Mouse (Mus musculus): ENCODE measurements around the gene Park7. TPM values are rescaled to one million over a fixed set of nuclear protein-coding genes. Genes with fewer than 3 reads are reported as not detected.

The Park7 gene
- total RNA-seq, 2 experiments from 2014 or later: 190 TPM

DNA sequence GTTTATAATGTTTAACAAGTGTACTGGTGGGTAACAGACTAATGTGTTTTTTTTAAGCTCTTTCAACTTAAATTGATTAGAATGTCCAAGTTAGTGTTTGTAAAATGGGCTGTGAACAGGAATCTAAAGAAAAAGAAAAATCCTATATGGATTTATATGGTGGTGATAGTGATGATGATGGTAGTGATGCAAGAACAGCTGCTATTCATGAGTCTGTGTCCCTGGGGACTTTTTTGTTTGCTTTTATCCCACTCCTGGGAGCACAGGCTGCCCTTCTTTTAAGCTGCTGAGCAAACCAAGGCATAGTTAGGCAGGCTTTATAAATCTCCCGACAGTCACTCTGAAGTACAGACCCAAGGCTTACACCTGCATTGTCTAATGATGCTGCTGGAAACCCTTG is 19.3 kb upstream of the Park7 start:
- DNase-seq (ENCODE audit: extremely low spot score in 1 of 2, low spot score in 2 of 2): no peak
- intact Hi-C loops (cut with DNase I): no loop called here
- no peak for TF ChIP-seq CTCF (IDR thresholded peaks at IDR 0.05)
- Histone ChIP-seq H3K27ac (no peak overlapping the region), H3K4me3 (no peak overlapping the region)

DNA sequence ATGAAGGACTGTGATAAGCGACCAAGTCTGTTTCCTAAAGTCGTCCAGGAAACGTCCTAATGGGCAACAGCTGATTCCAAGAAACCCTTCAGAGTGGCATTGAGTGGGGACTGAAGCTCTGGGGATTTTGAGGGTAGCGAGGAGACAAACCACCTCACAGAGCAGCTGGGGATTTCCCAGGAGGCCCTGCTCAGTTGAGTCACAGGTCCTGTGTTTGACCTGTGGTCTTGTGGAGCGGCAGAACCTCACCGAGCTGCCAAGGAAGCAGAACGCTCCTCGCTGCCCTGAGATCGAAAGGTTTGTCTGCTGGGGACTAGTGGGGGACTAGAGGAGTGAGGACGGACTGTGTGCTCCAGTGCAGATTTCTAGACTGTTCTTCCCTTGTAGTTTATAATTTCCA is 13.6 kb upstream of the Park7 start:
- TF ChIP-seq CTCF (IDR thresholded peaks at IDR 0.05): no peak
- no peak overlapping the region for H3K4me3 ChIP-seq
- H3K27ac ChIP-seq: no peak overlapping the region
- no peak for DNase-seq (ENCODE audit: extremely low spot score in 1 of 2, low spot score in 2 of 2)
- intact Hi-C loops (cut with DNase I): no loop called here

DNA sequence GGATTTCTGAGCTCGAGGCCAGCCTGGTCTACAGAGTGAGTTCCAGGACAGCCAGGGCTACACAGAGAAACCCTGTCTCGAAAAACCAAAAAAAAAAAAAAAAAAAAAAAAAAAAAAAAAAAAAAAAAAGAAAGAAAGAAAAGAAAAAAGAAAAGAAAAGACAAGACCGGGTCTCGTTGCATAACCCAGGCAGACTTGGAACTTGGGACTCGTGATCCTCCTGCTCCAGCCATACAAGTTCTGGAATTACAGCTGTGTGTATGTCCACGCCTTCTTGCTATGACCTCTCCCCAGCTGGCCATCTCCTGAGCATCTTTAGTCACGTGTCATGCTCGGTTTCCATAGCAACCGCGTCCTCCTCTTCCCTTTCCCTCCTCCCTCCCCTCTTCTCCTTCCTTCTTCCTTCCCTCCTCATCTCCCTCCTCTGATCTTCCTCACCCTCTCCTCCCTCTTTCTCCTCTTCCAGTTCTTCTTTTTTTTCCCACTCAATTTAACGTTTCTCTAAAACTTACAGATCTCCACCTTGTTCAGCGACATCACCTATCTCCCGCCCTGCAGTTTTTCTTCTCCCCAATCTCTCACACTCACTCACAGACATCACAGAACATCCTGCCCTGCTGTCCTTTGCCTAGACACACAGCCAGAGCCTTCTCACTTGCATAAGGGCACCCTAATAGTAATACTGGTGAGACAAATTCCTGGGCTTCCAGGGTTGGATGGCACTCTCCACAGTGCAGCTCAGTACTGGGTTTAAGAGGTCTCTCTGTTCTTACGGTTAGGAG is 12.9 kb upstream of the Park7 start:
- no peak overlapping the region for H3K4me3 ChIP-seq
- intact Hi-C loops (cut with DNase I): no loop called here
- DNase-seq (ENCODE audit: extremely low spot score in 1 of 2, low spot score in 2 of 2): no peak
- H3K27ac ChIP-seq: no peak overlapping the region
- no peak for TF ChIP-seq CTCF (IDR thresholded peaks at IDR 0.05)

DNA sequence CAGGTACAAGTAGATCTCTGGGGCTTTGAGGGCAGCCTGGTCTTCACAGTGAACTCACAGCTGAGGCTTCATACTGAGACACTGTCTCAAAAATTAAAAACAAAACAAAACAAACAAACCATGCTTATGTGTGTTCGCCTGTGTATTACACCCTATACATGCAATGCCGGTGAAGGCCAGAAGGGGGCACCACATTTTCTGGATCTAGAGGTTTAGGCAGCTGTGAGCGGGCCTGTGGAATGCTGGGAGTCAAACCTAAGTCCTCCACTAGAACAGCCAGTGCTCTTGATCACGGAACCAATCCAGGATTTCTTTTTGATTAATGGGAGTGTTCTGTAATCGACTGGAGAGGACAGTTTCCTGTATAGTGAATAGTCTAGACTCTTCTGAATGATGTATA is 11.7 kb upstream of the Park7 start:
- no peak overlapping the region for H3K27ac ChIP-seq
- peak; percentile 29 for TF ChIP-seq CTCF (IDR thresholded peaks at IDR 0.05)
- no peak overlapping the region for H3K4me3 ChIP-seq
- DNase-seq (ENCODE audit: extremely low spot score in 1 of 2, low spot score in 2 of 2): no peak
- intact Hi-C loops (cut with DNase I): no loop called here

DNA sequence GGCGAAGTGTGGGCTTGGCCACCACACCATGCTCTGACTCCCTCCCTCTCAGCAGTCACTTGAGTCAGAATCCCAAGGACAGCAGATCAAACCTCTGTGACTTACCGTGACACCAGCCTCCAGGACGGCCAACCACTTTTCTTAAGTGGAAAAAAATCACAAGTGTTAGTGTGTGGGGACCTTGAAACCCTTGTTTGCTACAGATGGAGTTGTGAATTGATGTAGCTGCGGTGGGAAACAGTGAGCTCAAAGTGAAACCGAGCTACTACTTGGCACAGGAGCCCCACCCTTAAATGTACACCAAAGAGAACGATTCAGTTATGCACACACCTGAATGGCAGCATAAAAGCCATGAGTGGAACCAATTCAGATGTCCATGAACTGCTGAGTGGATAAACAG is 10.7 kb upstream of the Park7 start:
- no peak overlapping the region for H3K4me3 ChIP-seq
- intact Hi-C loops (cut with DNase I): no loop called here
- DNase-seq (ENCODE audit: extremely low spot score in 1 of 2, low spot score in 2 of 2): no peak
- no peak for TF ChIP-seq CTCF (IDR thresholded peaks at IDR 0.05)
- H3K27ac ChIP-seq: no peak overlapping the region

DNA sequence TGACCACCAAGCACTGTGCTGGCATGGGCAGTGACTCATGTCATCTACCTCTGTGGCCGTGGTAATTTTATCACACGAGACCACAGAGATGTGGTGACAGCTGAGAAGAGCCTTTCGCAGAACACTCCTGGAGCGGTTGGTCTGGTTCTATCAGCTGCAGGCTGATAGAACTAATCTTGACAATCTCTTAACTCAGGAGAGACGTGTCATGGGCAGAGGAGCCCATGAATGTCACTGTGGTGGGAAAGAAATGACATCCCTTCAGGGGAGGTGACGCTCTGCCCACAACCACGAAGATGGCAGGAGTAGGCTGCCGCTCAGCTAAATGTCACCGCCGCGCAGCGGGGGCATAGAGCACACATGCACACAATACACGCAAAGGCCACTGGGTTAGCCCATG is 10.1 kb upstream of the Park7 start:
- DNase-seq (ENCODE audit: extremely low spot score in 1 of 2, low spot score in 2 of 2): no peak
- no peak for TF ChIP-seq CTCF (IDR thresholded peaks at IDR 0.05)
- intact Hi-C loops (cut with DNase I): no loop called here
- Histone ChIP-seq H3K27ac (no peak overlapping the region), H3K4me3 (no peak overlapping the region)

DNA sequence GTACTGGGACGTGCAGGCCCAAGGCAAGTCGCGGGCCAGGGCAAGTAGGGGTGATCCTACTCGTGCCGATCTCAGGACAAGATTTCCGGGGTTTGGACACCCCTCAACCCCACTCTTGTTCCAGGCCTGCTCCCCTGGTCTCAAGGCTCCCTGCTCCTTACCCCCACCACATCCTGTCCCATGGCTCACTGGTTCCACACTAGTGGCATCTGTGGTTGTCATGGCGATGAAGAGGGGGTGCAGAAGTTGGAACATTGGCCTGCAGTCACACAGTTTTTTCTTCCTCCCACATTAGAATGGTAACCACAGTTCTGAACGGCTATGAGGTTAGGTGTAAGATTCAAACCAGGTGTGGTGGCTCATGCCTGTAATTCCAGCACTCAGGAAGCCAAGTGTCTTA is 7.0 kb upstream of the Park7 start:
- H3K27ac ChIP-seq: no peak overlapping the region
- no peak for DNase-seq (ENCODE audit: extremely low spot score in 1 of 2, low spot score in 2 of 2)
- no peak overlapping the region for H3K4me3 ChIP-seq
- intact Hi-C loops (cut with DNase I): no loop called here
- no peak for TF ChIP-seq CTCF (IDR thresholded peaks at IDR 0.05)

DNA sequence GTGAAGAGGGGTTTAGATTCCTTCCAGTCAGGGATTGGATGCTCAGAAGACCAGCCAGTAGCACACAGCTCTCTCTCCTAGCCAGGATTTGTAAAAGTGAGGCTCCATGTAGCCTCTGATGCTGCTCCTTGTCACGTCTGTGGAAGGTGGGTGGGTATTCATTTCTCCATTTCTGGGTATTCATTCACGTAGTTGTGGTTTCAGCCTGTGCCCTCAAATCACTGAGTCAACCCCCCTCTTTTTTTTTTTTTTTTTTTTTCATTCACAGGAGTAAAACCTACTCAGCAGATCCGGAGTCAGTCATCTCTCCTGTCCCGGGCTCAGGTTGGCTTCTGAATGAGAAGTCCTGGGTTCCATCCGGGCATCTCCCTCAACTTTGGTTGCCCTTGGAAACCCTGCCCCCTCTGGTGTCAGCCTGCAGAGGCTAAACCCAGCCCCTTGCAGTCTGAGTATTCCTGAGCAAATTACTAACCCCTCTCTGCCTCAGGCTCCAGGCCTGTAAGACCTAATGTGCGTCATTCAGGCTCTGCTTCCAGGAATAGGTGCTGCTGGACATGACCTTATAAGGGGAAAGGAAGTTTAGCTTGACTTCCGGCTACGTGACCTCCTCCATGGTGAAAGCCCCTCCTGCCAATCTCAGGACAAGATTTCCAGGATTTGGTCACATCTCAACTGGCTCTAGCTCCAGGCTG is 3.2 kb upstream of the Park7 start:
- Histone ChIP-seq H3K4me3 (no peak overlapping the region), H3K27ac (no peak overlapping the region)
- DNase-seq (ENCODE audit: extremely low spot score in 1 of 2, low spot score in 2 of 2): no peak
- TF ChIP-seq CTCF (IDR thresholded peaks at IDR 0.05): no peak
- intact Hi-C loops (cut with DNase I): loop anchor here (5.0 to 10.0 kb wide), 2 partner anchors 50 to 217 kb away; no protein-coding TSS in a partner anchor

DNA sequence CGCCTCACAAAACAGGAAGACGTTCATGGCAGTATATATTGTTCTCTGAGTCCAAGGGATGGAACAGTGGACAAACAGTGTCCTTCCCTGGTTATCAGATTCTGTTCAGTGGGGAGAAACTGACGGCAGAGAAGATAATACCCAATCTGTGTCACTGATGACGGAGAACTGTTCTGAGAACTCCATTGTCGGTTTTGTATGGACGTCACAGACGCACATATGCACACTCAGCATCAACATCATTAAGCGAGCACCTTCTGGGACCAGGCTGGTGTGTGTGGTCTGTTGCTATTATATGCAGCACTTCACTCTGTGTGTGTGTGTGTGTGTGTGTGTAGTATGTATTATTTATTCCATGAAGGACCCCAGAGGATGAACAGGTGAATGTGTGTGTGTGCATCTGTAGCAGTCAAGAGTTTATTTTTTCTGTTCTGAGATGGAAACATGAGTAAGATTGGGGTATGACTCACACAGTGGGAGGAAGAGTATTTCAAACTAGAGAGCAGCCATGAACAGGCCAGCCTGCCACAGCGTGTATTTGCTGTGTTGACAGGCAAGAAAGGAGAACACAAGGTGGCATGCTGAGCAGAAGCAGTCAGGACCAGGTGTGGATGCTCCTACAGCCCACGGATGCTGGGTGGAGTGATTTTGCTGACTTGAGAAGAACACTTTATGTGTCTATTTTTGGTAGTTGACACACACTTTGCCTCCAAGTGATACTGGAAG is 1.1 kb upstream of the Park7 start:
- Histone ChIP-seq H3K4me3 (peak overlapping the region; percentile 77), H3K27ac (peak overlapping the region; percentile 93)
- intact Hi-C loops (cut with DNase I): loop anchor here (5.0 to 10.0 kb wide), 2 partner anchors 52 to 219 kb away; no protein-coding TSS in a partner anchor
- no peak for DNase-seq (ENCODE audit: extremely low spot score in 1 of 2, low spot score in 2 of 2)
- no peak for TF ChIP-seq CTCF (IDR thresholded peaks at IDR 0.05)

DNA sequence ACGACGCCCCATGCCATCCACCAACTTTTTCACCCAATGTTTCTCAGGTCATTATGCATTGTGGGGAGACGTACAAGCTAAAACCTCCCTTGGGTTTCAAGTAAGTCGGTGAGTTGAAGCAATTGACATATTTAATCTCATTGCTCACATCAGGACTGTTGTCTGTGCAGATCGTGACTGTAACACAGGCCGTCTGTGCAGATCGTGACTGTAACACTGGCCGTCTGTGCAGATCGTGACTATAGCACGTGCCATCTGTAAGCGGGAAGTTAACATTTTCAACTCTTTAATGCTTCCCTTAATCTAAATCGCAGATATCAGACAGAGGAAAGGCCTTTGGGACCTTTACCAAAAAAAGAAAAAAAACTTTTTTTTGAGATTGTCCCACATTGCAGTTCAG is 494 bp downstream of the Park7 start:
- peak overlapping the region; percentile 93 for H3K27ac ChIP-seq
- no peak for TF ChIP-seq CTCF (IDR thresholded peaks at IDR 0.05)
- intact Hi-C loops (cut with DNase I): loop anchor here (5.0 to 10.0 kb wide), 2 partner anchors 129 to 221 kb away; partner anchors contain the start of gene Per3
- no peak for DNase-seq (ENCODE audit: extremely low spot score in 1 of 2, low spot score in 2 of 2)
- peak overlapping the region; percentile 77 for H3K4me3 ChIP-seq

DNA sequence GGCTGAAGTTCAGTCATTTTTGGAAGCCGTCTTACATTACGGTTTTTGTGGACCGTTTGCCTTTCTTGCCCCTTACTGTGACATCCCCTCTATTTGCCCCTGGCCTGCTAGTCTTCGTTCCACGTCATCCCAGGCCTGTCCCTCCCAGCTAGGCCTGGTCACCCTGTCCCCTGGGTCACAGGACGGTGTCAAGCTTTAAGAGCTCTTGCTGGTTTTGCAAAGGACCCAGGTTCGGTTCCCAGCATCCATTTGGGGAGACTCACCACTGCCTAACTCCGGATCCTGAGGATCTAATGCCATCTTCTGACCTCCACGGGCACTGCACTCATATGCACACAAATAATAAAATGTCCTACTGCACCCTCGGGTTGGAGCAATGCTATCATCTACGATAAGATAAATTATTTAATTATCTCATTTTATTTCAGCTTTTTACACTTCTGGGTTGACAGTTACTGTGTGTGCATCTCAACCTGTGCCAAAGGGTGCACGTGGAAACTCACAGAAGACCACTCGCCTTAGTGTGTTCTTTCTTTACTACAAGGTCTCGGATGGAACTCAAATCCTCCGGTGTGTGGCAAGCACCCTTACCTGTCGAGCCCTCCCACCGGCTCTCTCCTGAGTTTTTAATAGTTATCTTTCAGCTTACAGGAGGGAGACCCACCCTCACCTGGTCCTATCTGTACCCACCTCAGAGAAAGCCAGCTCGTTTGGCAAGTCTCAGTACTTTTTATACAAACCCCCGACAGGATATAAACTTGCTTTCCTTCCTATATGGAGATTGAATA is 3.9 kb downstream of the Park7 start:
- Histone ChIP-seq H3K4me3 (peak overlapping the region; percentile 31; the same call in 1 of the 2 replicates), H3K27ac (peak overlapping the region; percentile 79)
- intact Hi-C loops (cut with DNase I): loop anchor here (5.0 to 10.0 kb wide), 2 partner anchors 132 to 224 kb away; partner anchors contain the start of gene Per3
- no peak; the same call in 1 of the 2 replicates for TF ChIP-seq CTCF (IDR thresholded peaks at IDR 0.05)
- DNase-seq (ENCODE audit: extremely low spot score in 1 of 2, low spot score in 2 of 2): no peak
